23 mouse cellular contexts compared by ENCODE assay signal in the genomic region with DNA sequence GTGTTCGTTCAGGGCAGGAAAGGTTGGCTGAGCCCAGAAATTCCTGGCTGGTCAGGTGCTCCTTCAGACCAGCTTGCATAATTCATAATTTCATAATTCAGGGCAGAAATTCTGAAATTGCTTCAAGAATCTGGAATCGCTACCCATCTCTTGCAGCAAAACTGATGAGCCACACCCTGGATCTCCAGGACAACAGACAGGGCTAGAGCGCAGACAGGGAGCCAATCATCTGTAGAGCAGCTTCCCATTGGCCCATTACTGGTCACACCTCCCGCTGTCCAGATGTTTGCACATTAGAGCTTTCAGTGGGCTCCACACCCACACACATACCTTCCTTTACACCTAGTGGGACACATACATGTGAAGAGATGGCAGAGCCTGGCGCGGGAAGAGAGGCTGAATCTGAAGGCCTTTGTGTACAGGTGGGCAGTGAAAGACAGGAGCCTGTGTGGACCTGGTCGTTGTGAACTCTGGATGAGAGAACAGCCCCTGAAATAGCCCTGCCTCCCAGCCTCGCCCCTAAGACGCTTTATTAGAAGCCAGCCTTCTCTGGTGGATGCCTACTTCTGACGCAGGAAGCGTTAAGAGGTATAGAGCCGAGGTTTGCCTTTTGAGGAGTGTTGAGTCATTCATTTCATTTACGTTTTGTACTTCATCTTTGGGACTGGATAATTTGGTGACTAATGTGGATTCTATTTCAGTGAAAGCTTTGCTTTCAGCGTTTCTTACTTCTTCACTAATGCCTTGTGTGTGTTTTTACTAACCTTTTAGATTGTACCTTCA. TPM values are rescaled to one million over a fixed set of nuclear protein-coding genes. Genes with fewer than 3 reads are reported as not detected.
A peak's percentile ranks its signal among the peaks of the same experiment; 100 is the strongest.
DNase-seq lines count a peak whose midpoint lies in the region; ATAC-seq and TF ChIP-seq lines count a peak whose summit lies in the region.
"Had no signal": no experiment of that assay in that cellular context is flagged by ENCODE, and none has a peak within 500 bp of the region (broad histone marks: within the 10 kb centered on the region; RNA-seq: fewer than 3 reads in every experiment).

No protein-coding gene starts in this region.

- peak; percentile 14 for TF ChIP-seq EP300 in lung, postnatal 0 days (IDR thresholded peaks at IDR 0.05)
- TF ChIP-seq EP300 in liver, postnatal 0 days (IDR thresholded peaks at IDR 0.05; ENCODE audit: low read depth), result no peak

- no peaks in the 10 kb centered on the region for H3K36me3 ChIP-seq in lung, postnatal 0 days (ENCODE audit: insufficient read depth, low read length)
- no peaks in the 10 kb centered on the region for H3K36me3 ChIP-seq in E14TG2a.4 (ENCODE audit: insufficient read depth, low read length)
- no peaks in the 10 kb centered on the region for H3K36me3 ChIP-seq in liver, postnatal 0 days (replicated peaks; ENCODE audit: insufficient read depth, low read length)
- H3K36me3 ChIP-seq: embryonic facial prominence, embryonic 15.5 days; hindbrain, embryonic 15.5 days had no signal

- no peaks in the 10 kb centered on the region for H3K9me3 ChIP-seq in lung, postnatal 0 days (ENCODE audit: low read length)
- 0 out of 2 replicates have a peak, but pooled peaks cover 6% of the 10 kb centered on the region for H3K9me3 ChIP-seq in E14TG2a.4 (ENCODE audit: low read length)
- no peaks in the 10 kb centered on the region for H3K9me3 ChIP-seq in liver, postnatal 0 days (ENCODE audit: low read length)
- H3K9me3 ChIP-seq: embryonic facial prominence, embryonic 15.5 days; forebrain, embryonic 10.5 days; heart, embryonic 13.5 days; hindbrain, embryonic 15.5 days had no signal

- H3K27me3 ChIP-seq in lung, postnatal 0 days (replicated peaks; ENCODE audit: insufficient read depth, low read length), result no peaks in the 10 kb centered on the region
- peaks cover 3% of the 10 kb centered on the region; the same call in 1 of the 2 replicates for H3K27me3 ChIP-seq in E14TG2a.4 (ENCODE audit: insufficient read depth, low read length)
- H3K27me3 ChIP-seq in liver, postnatal 0 days (ENCODE audit: insufficient read depth, low read length), result no peaks in the 10 kb centered on the region
- H3K27me3 ChIP-seq: embryonic facial prominence, embryonic 15.5 days; heart, embryonic 13.5 days; hindbrain, embryonic 15.5 days had no signal

- peak overlapping the region; percentile 55 for H3K27ac ChIP-seq in lung, postnatal 0 days (ENCODE audit: low read length)
- no peak overlapping the region for H3K27ac ChIP-seq in liver, postnatal 0 days (ENCODE audit: low read depth)
- H3K27ac ChIP-seq: embryonic facial prominence, embryonic 15.5 days; forebrain, embryonic 10.5 days; heart, embryonic 13.5 days; hindbrain, embryonic 15.5 days had no signal

- peak; percentile 57 for DNase-seq in lung, postnatal 0 days (ENCODE audit: low spot score)
- no peak for DNase-seq in lung, postnatal 25 days (ENCODE audit: low spot score)
- DNase-seq in NIH3T3 (ENCODE audit: low read depth), result peak; percentile 50
- peak; percentile 45 for DNase-seq in brain, adult 2 months (ENCODE audit: low read depth, low spot score)
- no peak for DNase-seq in liver, postnatal 0 days
- DNase-seq: adrenal gland, adult 2 months; adrenal gland, postnatal 25 days; B cell, adult 2 months; cerebellum, adult 2 months; cerebellum, postnatal 14 days; embryo, embryonic 11 days; gastrocnemius, postnatal 14 days; heart, postnatal 36 days had no signal

- no peak for TF ChIP-seq CTCF in lung, postnatal 0 days (IDR thresholded peaks at IDR 0.05)
- TF ChIP-seq CTCF in E14TG2a.4 (conservative IDR thresholded peaks at IDR 0.05; ENCODE audit: low read length), result no peak
- no peak for TF ChIP-seq CTCF in liver, postnatal 0 days (IDR thresholded peaks at IDR 0.05; ENCODE audit: low read depth)

- H3K4me3 ChIP-seq in lung, postnatal 0 days (ENCODE audit: low read depth, low read length), result no peak overlapping the region
- 0 out of 2 replicates have a peak overlapping the region, but pooled peaks have one; percentile 45 for H3K4me3 ChIP-seq in E14TG2a.4 (replicated peaks; ENCODE audit: low read length)
- H3K4me3 ChIP-seq in liver, postnatal 0 days (ENCODE audit: low read depth, low read length), result no peak overlapping the region
- H3K4me3 ChIP-seq: embryonic facial prominence, embryonic 15.5 days; erythroblast, embryonic 14.5 days; forebrain, embryonic 10.5 days; heart, embryonic 13.5 days; hindbrain, embryonic 15.5 days had no signal

- no peak overlapping the region for H3K4me2 ChIP-seq in lung, postnatal 0 days (replicated peaks; ENCODE audit: low read depth, low read length)
- H3K4me2 ChIP-seq in liver, postnatal 0 days (ENCODE audit: low read depth, low read length), result no peak overlapping the region
- H3K4me2 ChIP-seq: embryonic facial prominence, embryonic 15.5 days; heart, embryonic 13.5 days; hindbrain, embryonic 15.5 days had no signal

- 70% methylated on average over 14 of the region's 14 CpGs for whole genome bisulfite sequencing in lung, postnatal 0 days
- WGBS in liver, postnatal 0 days (ENCODE audit: insufficient replicate concordance), result 68% methylated on average over 14 of the region's 14 CpGs

- H3K4me1 ChIP-seq in lung, postnatal 0 days (ENCODE audit: insufficient read depth, low read depth, low read length), result no peaks in the 10 kb centered on the region
- peaks cover 6% of the 10 kb centered on the region for H3K4me1 ChIP-seq in E14TG2a.4 (replicated peaks; ENCODE audit: low read depth, low read length)
- no peaks in the 10 kb centered on the region for H3K4me1 ChIP-seq in liver, postnatal 0 days (ENCODE audit: insufficient read depth)
- H3K4me1 ChIP-seq: embryonic facial prominence, embryonic 15.5 days; forebrain, embryonic 10.5 days; heart, embryonic 13.5 days; hindbrain, embryonic 15.5 days had no signal

- ATAC-seq in lung, postnatal 0 days, result peak; percentile 86
- no peak for ATAC-seq in frontal cortex, adult (ENCODE audit: low TSS enrichment)
- ATAC-seq in liver, postnatal 0 days, result no peak
- ATAC-seq: CD4-positive, CD25-positive, alpha-beta regulatory T cell, adult 4 months; forebrain, embryonic 16.5 days; intestine, embryonic 16.5 days had no signal

- no peak overlapping the region for H3K9ac ChIP-seq in lung, postnatal 0 days (replicated peaks; ENCODE audit: low read depth)
- H3K9ac ChIP-seq in liver, postnatal 0 days (replicated peaks), result no peak overlapping the region
- H3K9ac ChIP-seq: embryonic facial prominence, embryonic 15.5 days; heart, embryonic 13.5 days; hindbrain, embryonic 15.5 days had no signal

RNA-seq across cellular contexts. Expression of gene Anxa3, which starts 9.4 kb away (rescaled TPM):
- polyA plus RNA-seq in lung, postnatal 0 days (2015; fragmentation: Nextera tagmentation; extraction: Ambion mirVana), result 436 and 556 TPM in 2 replicates
- polyA plus RNA-seq in liver, postnatal 0 days (2015; fragmentation: Nextera tagmentation; extraction: Ambion mirVana), result 21.8 and 22.0 TPM in 2 replicates
- polyA plus RNA-seq: erythroblast, embryonic 14.5 days had no signal

Comparison
In these comparisons a context has a peak if more than half of its experiments do, and no peak if none do; other contexts are left out.
1. DNase-seq: peak in lung, postnatal 0 days (single experiment), NIH3T3 (single experiment) and brain, adult 2 months (single experiment); none in lung, postnatal 25 days (single experiment) and liver, postnatal 0 days (single experiment).
2. RNA of gene Anxa3, which starts 9.4 kb away (polyA plus RNA-seq): 436 to 556 TPM in lung, postnatal 0 days; 21.8 to 22.0 TPM in liver, postnatal 0 days; every median in the first group is over 10 times any median in the second.